Mouse (Mus musculus): ENCODE results near the gene Irak2.

Gene Irak2

GRCm38 (mm10) chr6:113638302-113639040 lies at the start of gene Irak2:
TSS of gene Irak2 (plus strand) at chr6:113638467.
- in situ Hi-C loops (cut with MboI): loop anchor here (5.0 kb wide), 1 partner anchor 39 kb away; no protein-coding TSS in a partner anchor

- in situ Hi-C loops (cut with MboI): no loop called here
Observed at GRCm38 (mm10) chr6:113592637-113593036, 45.6 kb upstream of the Irak2 start.

GRCm38 (mm10) chr6:113597945-113598344 lies 40.3 kb upstream of the Irak2 start:
- in situ Hi-C loops (cut with MboI): no loop called here

GRCm38 (mm10) chr6:113599833-113600232 lies 38.4 kb upstream of the Irak2 start:
- in situ Hi-C loops (cut with MboI): no loop called here

- in situ Hi-C loops (cut with MboI): no loop called here
Observed at GRCm38 (mm10) chr6:113600543-113601139, 37.6 kb upstream of the Irak2 start, which contains the start of gene Fancd2os. TSS of gene Fancd2os (minus strand) at chr6:113600715.

- in situ Hi-C loops (cut with MboI): no loop called here
Observed at GRCm38 (mm10) chr6:113602821-113603220, 35.4 kb upstream of the Irak2 start.

GRCm38 (mm10) chr6:113603993-113604392 lies 34.3 kb upstream of the Irak2 start:
- in situ Hi-C loops (cut with MboI): no loop called here

GRCm38 (mm10) chr6:113604432-113605223 lies 33.6 kb upstream of the Irak2 start, which contains the start of gene Brk1:
TSS of gene Brk1 (plus strand) at chr6:113604772.
- in situ Hi-C loops (cut with MboI): no loop called here

- in situ Hi-C loops (cut with MboI): no loop called here
Observed at GRCm38 (mm10) chr6:113605224-113605545, 33.1 kb upstream of the Irak2 start.

- in situ Hi-C loops (cut with MboI): no loop called here
Observed at GRCm38 (mm10) chr6:113608871-113609270, 29.4 kb upstream of the Irak2 start.

- in situ Hi-C loops (cut with MboI): no loop called here
Observed at GRCm38 (mm10) chr6:113609293-113609692, 29.0 kb upstream of the Irak2 start.

GRCm38 (mm10) chr6:113612258-113612969 lies 25.9 kb upstream of the Irak2 start:
- in situ Hi-C loops (cut with MboI): no loop called here

- in situ Hi-C loops (cut with MboI): no loop called here
Observed at GRCm38 (mm10) chr6:113614152-113614551, 24.1 kb upstream of the Irak2 start.

- in situ Hi-C loops (cut with MboI): no loop called here
Observed at GRCm38 (mm10) chr6:113614997-113615396, 23.3 kb upstream of the Irak2 start.

GRCm38 (mm10) chr6:113615489-113615888 lies 22.8 kb upstream of the Irak2 start:
- in situ Hi-C loops (cut with MboI): no loop called here

- in situ Hi-C loops (cut with MboI): no loop called here
Observed at GRCm38 (mm10) chr6:113623386-113623785, 14.9 kb upstream of the Irak2 start.

- in situ Hi-C loops (cut with MboI): no loop called here
Observed at GRCm38 (mm10) chr6:113623941-113624751, 14.1 kb upstream of the Irak2 start, which contains the start of gene Vhl. TSS of gene Vhl (plus strand) at chr6:113623959.

GRCm38 (mm10) chr6:113624989-113625770 lies 13.1 kb upstream of the Irak2 start:
- in situ Hi-C loops (cut with MboI): no loop called here

GRCm38 (mm10) chr6:113630322-113630721 lies 7.9 kb upstream of the Irak2 start:
- in situ Hi-C loops (cut with MboI): no loop called here

- in situ Hi-C loops (cut with MboI): no loop called here
Observed at GRCm38 (mm10) chr6:113632863-113633262, 5.4 kb upstream of the Irak2 start.
